Mouse (Mus musculus): ENCODE results near the gene Psd. TPM values are rescaled to one million over a fixed set of nuclear protein-coding genes. Genes with fewer than 3 reads are reported as not detected.

Gene Psd
- total and polyA plus RNA-seq, 2 experiments from 2014 or later: 1.7 to 13.4 TPM

- 0 out of 2 replicates have a peak, but pooled peaks have one; percentile 4 for ATAC-seq (ENCODE audit: insufficient read depth, low read depth)
- peaks cover 11% of the 10 kb centered on the region for H3K27me3 ChIP-seq (ENCODE audit: control insufficient read depth, insufficient read depth, low read length)
These were observed 18.1 kb downstream of the Psd start for GRCm38 (mm10) chr19:46308706-46309435.

DNA sequence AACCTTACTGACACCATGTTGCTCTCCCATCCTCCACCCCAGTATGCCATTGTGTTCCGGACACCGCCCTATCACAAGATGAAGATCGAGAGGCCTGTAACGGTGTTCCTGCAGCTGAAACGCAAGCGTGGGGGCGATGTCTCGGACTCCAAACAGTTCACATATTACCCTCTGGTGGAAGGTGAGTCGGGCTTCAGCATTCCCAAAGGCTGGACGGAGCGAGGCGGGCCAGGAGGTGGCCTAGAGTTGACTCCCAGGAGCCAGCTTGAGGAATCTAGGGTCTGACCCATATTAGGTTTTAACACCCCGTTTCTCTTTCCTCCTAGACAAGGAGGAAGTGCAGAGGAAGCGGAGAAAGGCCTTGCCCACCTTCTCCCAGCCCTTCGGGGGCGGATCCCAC is 18.7 kb downstream of the Psd start:
- DNase-seq (ENCODE audit: low spot score) (no peak), ATAC-seq (ENCODE audit: insufficient read depth, low read depth) (no peak)
- Histone ChIP-seq H3K4me2 (ENCODE audit: low read depth, low read length) (no peak overlapping the region), H3K4me3 (ENCODE audit: low read depth, low read length) (no peak overlapping the region), H3K27ac (ENCODE audit: low read depth) (no peak overlapping the region), H3K4me1 (ENCODE audit: control insufficient read depth, insufficient read depth) (peaks cover 6% of the 10 kb centered on the region; the same call in 1 of the 2 replicates), H3K27me3 (ENCODE audit: control insufficient read depth, insufficient read depth, low read length) (0 out of 2 replicates have a peak, but pooled peaks cover 5% of the 10 kb centered on the region), H3K9ac (replicated peaks; ENCODE audit: low read depth, low read length) (no peak overlapping the region), H3K9me3 (replicated peaks; ENCODE audit: control insufficient read depth, low read length) (no peaks in the 10 kb centered on the region), H3K36me3 (replicated peaks; ENCODE audit: control insufficient read depth, insufficient read depth, low read length) (peaks cover 43% of the 10 kb centered on the region)
- WGBS: 78% methylated on average over 16 of the region's 16 CpGs
- TF ChIP-seq EP300 (IDR thresholded peaks at IDR 0.05; ENCODE audit: low read depth) (no peak), CTCF (IDR thresholded peaks at IDR 0.05; ENCODE audit: low read depth) (no peak)

More at GRCm38 (mm10) chr19:46308706-46309435, 18.1 kb downstream of the Psd start:
- Histone ChIP-seq H3K36me3 (replicated peaks; ENCODE audit: control insufficient read depth, insufficient read depth, low read length) (peaks cover 43% of the 10 kb centered on the region), H3K4me1 (ENCODE audit: control insufficient read depth, insufficient read depth) (peaks cover 6% of the 10 kb centered on the region; the same call in 1 of the 2 replicates), H3K27ac (ENCODE audit: low read depth) (no peak overlapping the region), H3K9me3 (replicated peaks; ENCODE audit: control insufficient read depth, low read length) (no peaks in the 10 kb centered on the region), H3K9ac (replicated peaks; ENCODE audit: low read depth, low read length) (no peak overlapping the region), H3K4me2 (ENCODE audit: low read depth, low read length) (peak overlapping the region; percentile 70), H3K4me3 (ENCODE audit: low read depth, low read length) (peak overlapping the region; percentile 36)
- WGBS: 7% methylated on average over 45 of the region's 47 CpGs
- TF ChIP-seq CTCF (IDR thresholded peaks at IDR 0.05; ENCODE audit: low read depth) (peak; percentile 92), EP300 (IDR thresholded peaks at IDR 0.05; ENCODE audit: low read depth) (no peak)
- DNase-seq (ENCODE audit: low spot score): peak; percentile 79

DNA sequence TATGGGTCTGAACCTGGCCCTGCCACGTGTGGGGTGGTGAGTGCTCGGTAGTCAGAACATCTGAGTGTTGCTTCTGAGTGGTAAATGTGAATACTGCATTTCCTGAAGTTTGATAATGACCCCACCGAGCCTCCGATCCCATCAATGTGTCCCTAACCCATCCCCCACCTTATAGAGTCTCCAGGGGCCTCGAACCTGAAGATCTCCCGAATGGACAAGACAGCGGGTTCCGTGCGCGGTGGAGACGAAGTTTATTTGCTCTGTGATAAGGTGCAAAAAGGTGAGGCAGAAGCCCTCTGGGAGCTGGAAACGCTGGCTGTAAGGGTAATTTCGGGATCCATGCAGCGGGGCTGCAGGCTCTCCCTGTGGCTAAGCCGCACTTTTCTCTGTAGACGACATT is 19.2 kb downstream of the Psd start:
- Histone ChIP-seq H3K27me3 (ENCODE audit: control insufficient read depth, insufficient read depth, low read length) (0 out of 2 replicates have a peak, but pooled peaks cover under 1% of the 10 kb centered on the region), H3K4me1 (ENCODE audit: control insufficient read depth, insufficient read depth) (peaks cover 6% of the 10 kb centered on the region; the same call in 1 of the 2 replicates), H3K9ac (replicated peaks; ENCODE audit: low read depth, low read length) (no peak overlapping the region), H3K36me3 (replicated peaks; ENCODE audit: control insufficient read depth, insufficient read depth, low read length) (peaks cover 41% of the 10 kb centered on the region), H3K4me2 (ENCODE audit: low read depth, low read length) (no peak overlapping the region), H3K27ac (ENCODE audit: low read depth) (no peak overlapping the region), H3K9me3 (replicated peaks; ENCODE audit: control insufficient read depth, low read length) (no peaks in the 10 kb centered on the region), H3K4me3 (ENCODE audit: low read depth, low read length) (no peak overlapping the region)
- ATAC-seq (ENCODE audit: insufficient read depth, low read depth): no peak
- 88% methylated on average over 16 of the region's 16 CpGs for WGBS
- DNase-seq (ENCODE audit: low spot score): no peak
- TF ChIP-seq EP300 (IDR thresholded peaks at IDR 0.05; ENCODE audit: low read depth): no peak
- TF ChIP-seq CTCF (IDR thresholded peaks at IDR 0.05; ENCODE audit: low read depth): no peak

- no peak for DNase-seq (ENCODE audit: low spot score)
- Histone ChIP-seq H3K27me3 (ENCODE audit: control insufficient read depth, insufficient read depth, low read length) (no peaks in the 10 kb centered on the region), H3K4me2 (ENCODE audit: low read depth, low read length) (no peak overlapping the region), H3K4me3 (ENCODE audit: low read depth, low read length) (no peak overlapping the region), H3K9ac (replicated peaks; ENCODE audit: low read depth, low read length) (no peak overlapping the region), H3K36me3 (replicated peaks; ENCODE audit: control insufficient read depth, insufficient read depth, low read length) (peaks cover 38% of the 10 kb centered on the region), H3K4me1 (ENCODE audit: control insufficient read depth, insufficient read depth) (peaks cover 6% of the 10 kb centered on the region; the same call in 1 of the 2 replicates), H3K27ac (ENCODE audit: low read depth) (no peak overlapping the region), H3K9me3 (replicated peaks; ENCODE audit: control insufficient read depth, low read length) (no peaks in the 10 kb centered on the region)
- ATAC-seq (ENCODE audit: insufficient read depth, low read depth): no peak
- TF ChIP-seq CTCF (IDR thresholded peaks at IDR 0.05; ENCODE audit: low read depth): no peak
- no peak for TF ChIP-seq EP300 (IDR thresholded peaks at IDR 0.05; ENCODE audit: low read depth)
- WGBS: 85% methylated on average over 9 of the region's 9 CpGs
These were observed 20.1 kb downstream of the Psd start for GRCm38 (mm10) chr19:46306751-46307289.

- peak overlapping the region; percentile 53; the same call in 1 of the 2 replicates for H3K9ac ChIP-seq (replicated peaks; ENCODE audit: low read depth, low read length)
- ATAC-seq (ENCODE audit: insufficient read depth, low read depth) (no peak), DNase-seq (ENCODE audit: low spot score) (no peak)
- 0 out of 2 replicates have a peak overlapping the region, but pooled peaks have one; percentile 81 for H3K27ac ChIP-seq (ENCODE audit: low read depth)
- 53% methylated on average over 5 of the region's 5 CpGs for WGBS
- H3K4me3 ChIP-seq (ENCODE audit: low read depth, low read length): peak overlapping the region; percentile 76
- H3K27me3 ChIP-seq (ENCODE audit: control insufficient read depth, insufficient read depth, low read length): no peaks in the 10 kb centered on the region
- peaks cover 33% of the 10 kb centered on the region for H3K36me3 ChIP-seq (replicated peaks; ENCODE audit: control insufficient read depth, insufficient read depth, low read length)
- H3K9me3 ChIP-seq (replicated peaks; ENCODE audit: control insufficient read depth, low read length): no peaks in the 10 kb centered on the region
- TF ChIP-seq CTCF (IDR thresholded peaks at IDR 0.05; ENCODE audit: low read depth) (no peak), EP300 (IDR thresholded peaks at IDR 0.05; ENCODE audit: low read depth) (no peak)
- peak overlapping the region; percentile 94 for H3K4me2 ChIP-seq (ENCODE audit: low read depth, low read length)
- peaks cover 6% of the 10 kb centered on the region; the same call in 1 of the 2 replicates for H3K4me1 ChIP-seq (ENCODE audit: control insufficient read depth, insufficient read depth)
These were observed 20.7 kb downstream of the Psd start for GRCm38 (mm10) chr19:46306268-46306610.
